Mouse (Mus musculus): Measurements from ENCODE around the gene Areg. TPM values are rescaled to one million over a fixed set of nuclear protein-coding genes. Genes with fewer than 3 reads are reported as not detected.
A peak's percentile ranks its signal among the peaks of the same experiment; 100 is the strongest.

The Areg gene
- 1 to 10 TPM; 1.6 to 3.6 (median 2.0) TPM for polyA plus RNA-seq (2017; shearing (Covaris generic))

DNA sequence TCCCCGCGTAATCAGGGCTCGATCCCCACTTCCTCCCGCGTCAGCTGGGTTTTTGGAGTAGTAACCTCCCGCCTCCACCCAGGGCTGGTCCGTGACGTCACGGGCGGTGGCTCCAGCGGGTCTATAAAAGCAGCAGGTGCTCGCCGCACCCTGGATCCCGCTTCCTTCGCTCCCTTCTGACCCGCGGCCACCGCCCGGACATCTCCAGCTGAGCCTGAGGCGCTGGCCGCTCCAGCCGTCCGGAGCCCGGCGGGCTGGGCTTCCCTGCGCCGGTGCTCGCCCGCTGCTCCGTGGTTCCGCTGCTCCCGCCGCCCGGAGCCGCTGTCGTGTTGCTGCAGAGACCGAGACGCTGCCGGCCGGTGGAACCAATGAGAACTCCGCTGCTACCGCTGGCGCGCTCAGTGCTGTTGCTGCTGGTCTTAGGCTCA is at the start of gene Areg:
Areg (plus strand) TSS at position 154 of the 428 bp plus-strand sequence.
- ATAC-seq, result peak; percentile 95

DNA sequence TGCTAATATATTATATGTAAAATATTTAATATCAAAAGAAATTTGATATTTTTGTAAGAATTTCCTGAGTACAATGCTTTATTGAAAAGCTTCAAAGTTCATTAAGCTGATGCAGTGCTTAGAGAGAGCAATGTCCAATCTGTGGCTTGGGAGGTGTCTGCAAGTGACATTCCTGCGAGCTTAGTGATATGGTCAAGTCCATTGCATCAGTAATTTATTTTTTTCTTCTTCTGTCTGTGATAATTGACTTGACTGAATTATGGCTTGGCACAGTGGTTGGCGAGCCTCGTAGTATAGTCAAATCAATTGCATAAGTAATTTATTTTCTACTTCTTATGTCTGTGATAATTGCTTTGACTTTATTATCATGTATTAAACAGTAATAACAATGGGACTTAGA is 49.1 kb upstream of the Areg start:
- ATAC-seq, result no peak

DNA sequence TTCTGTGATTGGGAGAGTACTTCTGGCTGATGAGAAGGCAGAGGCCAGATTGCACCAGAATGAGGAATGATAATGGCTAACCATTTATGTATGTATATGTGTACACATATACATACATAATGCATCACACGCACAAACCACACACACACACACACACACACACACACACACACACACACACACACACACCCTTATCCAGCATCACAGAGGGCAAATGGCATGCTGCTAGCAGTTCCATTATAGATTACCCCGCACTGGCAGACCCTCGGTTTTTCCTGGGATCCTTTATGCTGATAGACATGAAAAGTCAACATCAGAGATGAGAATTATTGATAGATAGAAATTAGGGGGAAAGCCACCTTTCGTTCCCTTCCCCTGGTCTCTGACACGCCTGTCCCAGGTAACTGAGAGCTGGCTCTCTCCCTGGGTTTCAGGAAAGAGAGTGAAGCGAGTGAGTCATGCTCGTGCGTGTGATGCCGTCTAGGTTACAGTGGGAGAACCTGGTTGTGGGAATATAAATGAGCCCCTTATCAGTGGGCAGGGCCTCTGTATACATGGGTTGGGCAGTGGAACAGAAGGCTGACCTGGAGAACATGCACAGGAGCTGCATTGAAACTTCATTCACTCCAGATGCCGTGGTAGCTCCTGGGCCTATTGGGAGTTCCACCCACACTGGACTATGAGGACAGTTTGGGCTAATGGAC is 41.3 kb upstream of the Areg start:
- ATAC-seq, result no peak

DNA sequence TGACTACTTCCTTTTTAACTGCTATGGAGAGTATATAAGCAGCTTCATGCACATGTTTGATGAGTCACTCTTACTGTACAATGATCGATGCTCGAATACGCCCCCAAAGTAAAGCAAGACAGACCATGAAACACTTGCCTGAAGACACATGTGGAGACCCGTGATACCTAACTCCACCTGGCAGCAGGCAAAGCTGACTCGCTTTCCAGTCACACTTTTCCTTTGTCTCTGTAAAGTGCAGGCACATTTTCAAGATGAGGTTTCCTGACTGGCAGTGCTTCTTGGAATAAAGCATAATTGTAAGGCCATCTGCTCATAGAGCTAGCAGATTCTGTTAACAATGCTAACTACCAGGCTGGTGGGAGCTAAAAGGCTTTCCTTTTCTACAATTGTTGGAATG is 37.7 kb upstream of the Areg start:
- ATAC-seq, result no peak

DNA sequence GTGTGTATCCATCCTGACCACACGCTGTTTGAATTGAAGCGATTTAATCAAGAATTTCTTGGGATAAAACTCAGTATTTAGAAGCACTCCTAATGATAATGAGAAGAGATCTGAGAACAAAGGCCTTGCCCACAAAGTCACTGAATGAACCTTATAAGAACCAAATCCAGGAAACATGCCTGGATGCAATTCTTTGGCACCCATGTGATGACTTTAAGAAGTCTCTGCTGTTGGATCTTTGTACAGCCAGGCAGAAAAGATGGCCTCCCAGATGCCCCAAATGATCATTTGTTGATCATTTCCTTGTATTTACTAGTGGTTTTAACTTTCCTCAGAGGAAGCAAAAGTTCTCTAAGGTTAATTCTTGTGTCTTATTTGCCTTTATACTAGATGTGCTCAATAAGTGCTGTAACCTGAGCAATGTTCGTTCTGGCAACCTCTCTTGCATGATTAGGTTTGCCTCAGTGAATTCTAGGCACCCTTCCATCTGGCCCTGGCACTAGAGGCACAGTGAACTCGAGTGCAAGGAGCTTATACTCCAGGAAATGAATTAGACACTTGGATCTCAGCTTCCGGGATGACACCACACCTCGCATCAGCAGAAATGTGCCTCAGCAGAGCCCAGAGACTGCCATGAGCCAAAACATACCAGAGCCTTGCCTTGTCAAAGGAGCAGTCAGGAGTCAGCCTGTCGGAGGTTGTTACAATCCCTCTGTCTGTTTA is 35.3 kb upstream of the Areg start:
- ATAC-seq, result no peak

DNA sequence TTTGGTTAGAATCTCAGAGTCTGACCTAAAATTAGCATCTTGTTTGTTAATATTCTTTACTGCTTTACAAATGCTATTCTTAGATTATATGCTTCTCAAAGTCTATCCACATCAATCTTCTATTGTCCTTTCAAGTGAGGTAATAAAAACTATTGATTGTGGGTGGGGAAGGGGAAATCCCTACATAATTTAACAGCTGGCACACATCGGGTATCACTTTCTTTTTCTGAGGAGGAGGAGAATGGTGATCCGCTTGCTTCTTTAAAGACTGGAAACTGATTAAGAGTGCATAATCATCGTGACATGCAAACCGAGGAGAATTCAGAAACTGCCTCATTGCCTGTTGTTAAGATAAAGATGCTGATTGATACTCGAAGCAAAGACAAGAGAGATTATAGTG is 33.2 kb upstream of the Areg start:
- peak; percentile 88 for ATAC-seq

DNA sequence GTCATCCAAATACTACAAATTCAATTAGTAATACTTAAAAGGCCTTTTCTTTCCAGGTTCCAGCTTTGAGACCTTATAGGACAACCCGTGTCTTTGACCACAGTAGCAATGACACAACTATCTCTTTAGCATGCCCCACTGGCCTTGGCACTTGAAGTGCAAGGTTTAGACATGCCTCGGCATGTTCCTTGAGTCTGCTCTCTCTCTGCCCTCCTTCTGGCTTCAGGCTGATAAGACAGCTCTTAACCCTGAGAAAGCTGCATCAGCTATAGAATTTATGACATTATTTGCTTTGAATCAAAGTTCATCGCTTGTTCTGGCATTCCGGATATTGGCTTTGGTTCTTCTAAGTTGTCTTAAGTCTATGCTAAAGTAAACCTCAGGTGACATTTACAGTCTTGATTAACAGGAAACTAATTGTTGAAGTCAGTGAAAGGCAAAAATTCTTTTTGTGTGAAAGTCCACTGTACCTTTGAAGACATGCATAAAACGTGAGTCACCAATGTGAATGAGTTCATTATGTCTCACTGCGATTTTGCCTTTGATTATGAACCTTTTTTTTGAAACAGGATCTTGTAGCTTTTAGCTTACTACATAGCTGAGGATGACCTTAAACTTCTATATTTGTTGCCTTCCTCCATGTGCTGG is 29.3 kb upstream of the Areg start:
- no peak for ATAC-seq

DNA sequence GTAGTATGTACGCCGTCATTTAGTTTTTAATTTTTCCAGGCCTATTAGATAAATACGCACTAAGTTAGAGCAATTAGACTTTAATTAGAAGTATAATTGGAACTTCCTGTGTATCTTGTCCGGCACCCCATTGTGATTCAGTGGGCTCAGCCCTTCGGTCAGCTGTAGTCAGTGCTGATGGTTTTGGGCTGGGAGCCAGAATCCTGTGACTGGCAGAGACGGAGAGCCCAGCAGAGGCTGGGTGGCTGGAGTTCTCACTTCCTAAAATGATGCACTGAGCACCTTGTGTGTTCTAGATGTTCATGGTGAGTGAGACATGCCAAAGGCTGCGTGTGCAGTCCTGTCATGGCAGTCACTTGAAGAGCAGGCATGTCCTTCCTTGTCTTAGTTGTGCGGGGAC is 28.4 kb upstream of the Areg start:
- no peak for ATAC-seq

DNA sequence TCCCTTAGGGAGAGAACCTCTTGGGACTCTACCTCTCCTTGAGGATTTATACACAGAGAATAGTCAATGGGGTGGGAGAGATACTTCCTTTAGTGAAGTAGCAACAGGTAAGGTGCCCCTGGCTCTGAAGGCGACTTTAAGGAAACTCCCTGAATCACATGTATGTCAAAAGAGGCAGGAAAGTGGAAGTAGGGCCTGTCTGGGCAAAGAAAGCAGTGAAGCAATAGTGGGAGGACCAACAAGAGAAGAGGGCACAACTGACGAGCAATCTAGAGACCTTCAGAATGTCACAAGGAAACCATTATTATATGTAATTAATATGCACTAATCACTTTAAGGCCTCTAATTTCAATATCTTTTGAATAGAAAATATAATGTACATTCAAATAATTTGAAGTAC is 25.4 kb upstream of the Areg start:
- ATAC-seq, result no peak

DNA sequence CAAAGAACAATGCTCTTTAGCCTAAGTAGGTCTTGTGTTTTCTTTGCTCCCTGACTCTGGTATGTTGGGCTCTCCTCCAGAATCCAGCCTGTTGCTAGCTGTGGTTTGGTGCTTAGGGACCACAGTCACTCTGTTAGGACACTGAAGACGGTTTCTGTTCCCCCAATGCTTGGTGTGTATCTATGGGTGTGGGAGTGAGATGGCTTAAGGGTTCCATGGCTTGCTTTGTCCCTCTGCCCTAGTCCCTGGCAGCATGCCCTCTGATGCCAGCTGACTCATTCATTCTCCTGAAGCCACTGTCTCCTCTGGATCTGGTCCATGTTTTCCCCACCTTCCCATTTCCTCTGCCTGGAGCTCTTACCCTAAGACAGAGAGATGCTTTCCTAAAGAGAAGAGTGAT is 24.8 kb upstream of the Areg start:
- no peak for ATAC-seq

DNA sequence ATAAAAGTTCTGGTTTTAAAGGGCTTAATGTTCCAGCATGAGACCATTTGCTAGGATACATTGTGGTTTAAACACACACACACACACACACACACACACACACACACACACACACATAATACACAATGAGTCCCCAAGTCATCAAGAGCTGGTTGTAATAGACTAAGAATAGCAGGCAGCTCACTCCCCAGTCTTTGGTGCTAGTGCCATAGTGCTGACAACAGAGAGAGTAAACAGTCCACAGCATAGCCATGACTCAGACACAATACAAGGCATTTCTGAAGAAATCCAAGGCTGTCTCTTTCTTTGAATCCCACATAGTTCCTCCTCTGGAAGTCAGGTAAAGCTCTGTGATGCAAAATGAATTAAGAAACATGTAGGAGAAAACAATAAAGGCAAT is 20.8 kb upstream of the Areg start:
- no peak for ATAC-seq

DNA sequence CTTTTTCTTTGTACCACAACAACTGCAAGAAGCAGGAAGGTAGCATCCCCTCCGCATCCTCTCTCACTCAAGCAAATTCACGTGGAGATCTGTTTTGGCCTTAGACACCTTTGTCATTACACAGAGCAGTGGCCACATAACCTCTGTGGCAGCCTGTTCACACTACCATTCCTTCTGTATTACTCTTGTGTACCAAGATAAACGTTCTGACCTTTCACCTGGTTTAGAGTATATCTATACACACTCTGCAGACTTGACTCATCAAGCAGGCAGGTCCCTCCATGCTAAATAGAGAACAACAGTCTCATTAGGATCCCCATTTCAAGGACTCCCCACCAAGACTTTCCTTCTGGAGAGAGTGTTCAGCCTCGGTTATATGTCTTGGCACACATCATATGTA is 16.0 kb upstream of the Areg start:
- ATAC-seq, result no peak

DNA sequence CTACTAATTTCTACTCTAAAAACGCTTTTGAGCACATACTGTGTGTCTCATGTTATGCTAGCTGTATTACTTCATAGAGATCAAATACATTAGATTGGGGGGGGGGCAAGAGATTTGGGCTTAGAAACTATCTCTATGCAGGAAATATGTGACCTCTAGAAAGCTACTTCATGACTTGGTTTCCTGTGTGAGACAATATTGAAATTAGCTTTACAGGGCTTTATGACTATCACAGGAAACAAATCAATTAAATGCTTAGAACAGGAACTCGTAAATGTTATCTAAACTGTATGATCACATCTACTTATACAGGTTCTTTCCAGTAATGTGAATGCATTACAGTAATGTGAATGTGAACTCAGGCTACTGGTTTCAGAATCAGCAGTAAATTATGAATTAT is 15.3 kb upstream of the Areg start:
- peak; percentile 80 for ATAC-seq

DNA sequence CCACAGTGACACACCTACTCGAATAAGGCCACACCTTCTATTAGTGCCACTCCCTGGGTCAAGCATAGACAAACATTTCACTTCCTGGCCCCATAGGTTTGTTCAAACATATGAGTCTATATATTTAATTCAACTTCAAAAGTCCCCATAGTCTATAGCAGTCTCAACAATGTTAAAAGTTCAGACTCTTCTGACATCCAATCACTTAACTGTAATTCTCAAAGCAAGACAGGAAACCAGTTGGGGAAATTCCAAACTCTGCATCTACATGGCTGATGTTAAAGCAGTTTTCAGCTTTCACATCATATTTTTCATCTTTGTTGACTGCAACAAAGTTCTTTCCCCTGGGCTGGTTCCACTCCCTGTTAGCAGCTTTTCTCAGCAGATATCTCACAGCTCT is 12.8 kb upstream of the Areg start:
- peak; percentile 63 for ATAC-seq

DNA sequence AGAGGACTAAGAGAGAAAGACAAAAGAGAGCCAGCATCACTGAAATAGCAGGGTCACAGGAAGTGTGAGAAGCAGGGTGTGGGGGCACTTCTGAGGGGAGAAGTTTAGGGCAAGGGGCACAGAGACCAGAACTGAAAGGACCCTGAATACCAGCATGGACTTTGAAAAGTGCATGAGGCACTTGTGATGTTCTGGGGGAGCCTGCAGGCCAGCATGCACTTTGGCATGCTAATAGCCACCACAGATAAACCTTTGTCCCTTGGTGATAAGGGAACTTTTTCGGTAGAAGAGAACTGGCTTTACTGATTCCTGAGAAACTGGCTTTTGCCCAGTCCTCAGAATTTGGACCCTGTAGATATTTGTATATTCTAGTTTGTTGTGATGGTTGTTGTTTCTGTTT is 4.4 kb upstream of the Areg start:
- no peak for ATAC-seq

DNA sequence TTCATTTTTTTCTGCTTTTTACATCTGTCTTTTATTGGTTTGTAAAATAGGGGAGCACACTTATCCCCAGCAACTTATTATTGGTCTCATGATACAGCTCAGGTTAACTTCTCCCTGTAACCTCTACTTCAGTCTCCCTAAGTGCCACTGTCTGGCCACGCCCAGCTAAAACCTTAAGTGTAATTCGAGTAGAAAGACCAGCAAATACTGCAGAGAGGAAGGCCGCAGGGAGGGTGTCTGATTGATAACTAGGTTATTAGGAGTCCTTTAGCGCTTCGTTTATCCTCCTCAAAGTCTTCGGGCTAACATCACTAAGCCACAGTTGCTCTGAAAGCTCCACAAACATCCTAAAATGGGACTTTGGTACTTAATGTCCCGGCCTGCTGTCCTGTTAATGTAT is 429 bp upstream of the Areg start:
- ATAC-seq, result no peak

DNA sequence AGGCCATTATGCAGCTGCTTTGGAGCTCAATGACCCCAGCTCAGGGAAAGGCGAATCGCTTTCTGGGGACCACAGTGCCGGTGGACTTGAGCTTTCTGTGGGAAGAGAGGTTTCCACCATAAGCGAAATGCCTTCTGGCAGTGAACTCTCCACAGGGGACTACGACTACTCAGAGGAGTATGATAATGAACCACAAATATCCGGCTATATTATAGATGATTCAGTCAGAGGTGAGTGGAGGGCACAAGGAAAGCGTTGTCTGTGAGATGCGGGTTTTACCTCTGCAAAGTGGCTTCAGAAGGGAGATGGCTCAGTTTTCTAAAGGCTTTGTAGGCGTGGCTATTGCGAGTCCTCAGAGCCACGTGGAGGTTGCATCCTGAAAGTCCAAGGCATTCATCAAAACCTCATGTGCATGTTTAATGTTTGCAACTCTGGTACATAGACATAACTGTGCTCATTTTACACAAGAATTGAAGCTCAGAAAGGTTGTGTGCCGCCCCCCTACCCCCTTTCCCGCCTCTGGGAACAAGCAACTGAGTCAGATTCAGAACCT is 1.6 kb downstream of the Areg start:
- no peak for ATAC-seq

DNA sequence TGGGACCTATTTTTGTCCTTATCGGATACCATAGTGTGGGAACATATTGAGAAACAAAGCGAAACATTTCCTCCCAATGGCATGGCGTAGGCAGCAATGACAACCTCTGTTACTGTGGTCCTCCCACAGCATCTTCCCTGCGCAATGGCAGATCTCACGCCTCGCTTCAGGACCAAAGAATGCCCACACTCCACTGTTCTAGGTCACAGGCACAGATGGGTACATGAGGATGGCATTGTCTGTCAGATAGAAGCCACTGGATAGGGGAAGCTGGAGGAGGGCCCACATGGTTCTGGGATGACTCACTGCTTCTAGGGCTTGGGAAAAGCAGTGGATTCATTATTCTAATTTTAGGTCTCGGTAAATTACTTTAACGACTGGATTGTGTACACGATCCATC is 5.6 kb downstream of the Areg start:
- ATAC-seq, result no peak

DNA sequence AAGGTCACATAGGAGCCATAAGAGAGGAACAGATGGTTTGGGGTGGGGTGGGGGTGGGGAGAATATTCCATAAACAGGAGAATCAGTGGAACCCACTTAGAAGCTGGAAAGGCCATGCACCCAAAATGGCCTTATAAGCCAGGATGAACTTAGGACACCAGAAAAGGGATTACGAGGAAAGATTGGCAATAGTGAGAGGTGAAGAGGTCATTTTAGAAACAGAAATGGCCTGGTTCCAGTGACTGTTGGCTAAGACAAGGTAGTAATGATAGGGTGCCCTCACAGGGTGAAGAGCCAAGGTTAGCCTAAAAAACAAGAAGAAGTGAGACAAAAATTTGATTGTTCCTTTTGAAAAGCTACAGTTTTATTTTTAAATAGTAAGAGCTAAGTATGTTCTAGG is 7.6 kb downstream of the Areg start:
- ATAC-seq, result no peak

DNA sequence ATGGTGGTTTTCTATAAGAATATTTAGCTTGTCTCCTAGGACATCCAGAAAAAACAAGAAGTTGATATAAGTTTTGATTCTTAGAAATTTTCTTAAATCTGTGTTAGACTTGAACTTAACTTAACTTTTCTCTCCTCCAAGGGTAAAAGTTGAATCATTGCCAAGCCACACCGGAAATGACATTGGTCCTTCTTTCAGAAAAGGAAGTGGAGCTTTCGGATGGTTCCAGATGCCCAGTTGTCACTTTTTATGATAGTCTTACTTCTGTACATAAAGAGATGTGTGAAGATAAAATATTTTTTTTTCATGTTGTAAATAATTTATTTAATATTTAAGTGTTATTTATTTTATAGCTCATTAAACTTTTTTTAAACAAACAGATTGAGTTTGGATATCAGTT is 8.7 kb downstream of the Areg start:
- peak; percentile 43 for ATAC-seq

DNA sequence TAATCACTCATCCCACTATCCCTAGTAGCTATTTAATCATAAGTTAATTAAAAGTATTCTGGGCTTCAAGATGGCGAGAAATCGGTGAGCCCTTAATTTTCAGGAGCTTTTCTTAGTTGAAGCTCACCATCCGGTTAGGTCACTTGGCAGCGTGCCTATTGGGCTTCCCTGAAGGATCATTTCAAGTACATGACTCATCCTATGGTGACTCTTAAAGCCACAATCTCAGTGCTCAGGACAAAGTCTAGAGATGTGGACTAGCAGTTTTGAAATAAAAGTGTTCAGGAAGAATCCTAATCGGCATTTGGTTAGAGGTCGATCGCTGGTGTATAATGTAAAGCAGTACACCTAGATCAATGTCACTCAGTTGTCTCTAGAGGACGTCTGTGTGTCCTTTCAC is 17.3 kb downstream of the Areg start:
- no peak for ATAC-seq

DNA sequence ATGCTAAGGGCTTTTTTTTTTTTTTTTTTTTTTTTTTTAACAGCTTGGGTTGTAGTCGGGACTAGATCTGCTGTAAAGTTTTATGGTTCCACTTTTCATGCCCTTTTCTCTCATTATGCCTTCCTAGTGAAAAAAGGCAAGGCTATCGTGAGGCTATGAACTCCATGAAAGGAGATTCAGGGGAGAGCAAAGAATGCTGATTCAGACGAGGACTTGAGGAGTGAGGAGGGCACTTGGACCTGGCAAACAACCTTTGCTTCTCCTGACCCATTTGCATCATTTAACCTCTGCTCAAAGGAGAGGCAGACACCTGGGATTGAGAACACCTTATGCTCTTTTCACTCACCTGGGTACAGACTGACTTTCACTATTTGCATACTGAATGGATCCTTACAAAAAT is 17.8 kb downstream of the Areg start:
- no peak for ATAC-seq

DNA sequence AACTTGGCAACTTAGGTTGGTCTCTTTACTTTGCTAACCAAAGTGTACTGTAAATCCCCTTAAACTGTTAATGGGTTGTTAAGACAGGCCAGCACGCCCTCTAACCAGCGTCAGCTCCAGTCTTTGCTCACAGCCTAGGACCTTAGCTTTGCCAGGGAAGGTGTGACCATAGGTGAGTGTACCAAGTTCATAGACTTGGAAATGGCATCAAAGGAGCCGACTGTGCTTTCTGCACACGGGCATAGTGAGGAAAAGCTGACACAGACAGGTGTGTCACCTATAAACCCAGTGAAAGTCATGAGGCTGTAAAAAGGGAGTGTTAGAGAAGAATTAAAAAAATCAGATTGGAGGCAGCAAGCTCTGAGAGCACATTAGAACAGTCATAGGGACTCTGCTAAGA is 23.4 kb downstream of the Areg start:
- no peak for ATAC-seq

DNA sequence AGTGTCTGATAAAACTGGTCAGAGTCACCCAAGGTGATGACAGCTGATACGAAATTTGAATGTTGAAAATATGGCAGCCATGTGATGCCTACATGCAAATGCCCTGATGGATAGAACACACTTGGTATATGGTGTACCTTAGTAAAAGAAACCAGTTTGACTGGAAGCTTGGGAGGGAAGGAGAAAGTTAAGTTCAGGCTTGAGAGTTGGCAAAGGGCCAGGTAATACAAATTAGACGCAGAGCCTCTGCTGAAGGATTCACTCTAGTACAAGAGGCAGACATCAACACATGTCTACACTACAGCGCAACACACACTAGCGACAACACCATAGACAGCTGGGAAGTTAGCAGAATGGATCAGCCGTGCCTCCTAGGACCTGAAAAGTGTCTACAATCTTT is 27.2 kb downstream of the Areg start:
- ATAC-seq, result no peak

Data from inflammation-experienced regulatory T-cells, adult 6 months (primary cell).